Mouse (Mus musculus) heart, adult 9 months (tissue): Measurements from ENCODE around the gene Plekha1.

Experiments
- DNase-seq, 2 experiments: peaks; one replicate each; pipeline ENCODE4 v3.0.0; 2022; ENCODE audit warnings: low spot score in 2 of 2

Plekha1 gene

DNA sequence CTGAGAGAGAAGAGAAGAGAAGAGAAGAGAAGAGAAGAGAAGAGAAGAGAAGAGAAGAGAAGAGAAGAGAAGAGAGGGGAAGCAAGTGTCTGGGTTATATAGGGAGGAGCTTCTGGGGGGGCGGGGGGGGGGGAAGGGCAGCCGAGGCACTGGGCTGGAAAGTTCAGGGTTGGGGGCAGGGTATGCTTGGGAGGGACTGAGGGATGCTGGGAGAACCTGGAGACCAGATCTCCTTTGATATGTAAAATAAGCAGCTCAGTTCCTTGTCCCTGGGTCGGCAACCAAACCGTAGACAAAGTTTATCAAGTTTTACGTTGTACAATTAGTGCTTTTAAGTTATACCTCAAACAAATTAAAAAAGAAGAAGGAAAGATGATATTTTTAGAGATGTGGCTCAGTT, 5.6 kb upstream of the Plekha1 start:
- no peak for DNase-seq

GRCm38 (mm10) chr7:130860721-130861142, 4.8 kb upstream of the Plekha1 start:
- peak in 1 of 2 experiments; percentile 24 for DNase-seq

DNA sequence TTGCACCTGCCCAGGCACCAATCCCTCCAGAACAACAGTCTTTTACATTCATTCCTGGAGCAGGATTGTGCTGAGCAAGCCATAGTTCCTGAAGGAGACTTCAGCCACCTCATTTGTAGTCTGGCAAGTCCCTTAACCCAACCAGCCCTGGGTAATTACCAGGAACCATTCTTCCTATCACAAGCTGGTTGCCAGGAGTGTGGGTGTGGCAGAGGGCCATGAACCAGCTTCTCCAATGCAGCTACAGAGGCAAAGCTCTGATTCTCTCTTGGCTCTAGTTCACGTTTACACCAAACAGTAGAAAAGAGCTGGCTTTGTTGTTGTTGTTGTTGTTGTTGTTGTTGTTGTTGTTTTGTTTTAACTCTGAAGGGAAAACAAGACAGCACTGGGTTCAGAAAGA, 3.1 kb upstream of the Plekha1 start:
- no peak for DNase-seq

DNA sequence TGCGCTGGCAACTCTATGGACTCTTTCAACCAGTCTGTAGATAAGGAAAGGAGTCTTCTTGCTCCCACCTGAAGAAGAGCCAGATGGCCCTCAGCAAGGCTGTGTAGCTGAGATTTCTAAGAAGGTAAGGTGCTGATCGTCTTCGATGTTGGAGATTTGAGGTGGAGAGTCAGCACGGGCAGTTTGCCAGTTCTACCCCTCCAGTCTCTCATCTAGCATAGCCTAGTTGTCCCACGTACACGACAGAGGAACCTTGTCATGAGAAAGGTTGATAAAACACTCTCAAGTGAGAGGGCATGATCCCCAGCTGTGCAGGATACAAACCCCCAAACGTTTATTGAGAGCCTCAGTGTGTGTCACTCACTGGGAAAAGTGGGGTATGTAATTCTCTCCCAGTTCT, 845 bp upstream of the Plekha1 start:
- no peak for DNase-seq

- no peak for DNase-seq
Measured at GRCm38 (mm10) chr7:130866640-130867039, 1.1 kb downstream of the Plekha1 start.

GRCm38 (mm10) chr7:130867256-130867655, 1.7 kb downstream of the Plekha1 start:
- DNase-seq: no peak

GRCm38 (mm10) chr7:130884161-130884560, 18.6 kb downstream of the Plekha1 start:
- no peak for DNase-seq

GRCm38 (mm10) chr7:130886246-130886645, 20.7 kb downstream of the Plekha1 start:
- DNase-seq: no peak

GRCm38 (mm10) chr7:130887946-130888345, 22.4 kb downstream of the Plekha1 start:
- DNase-seq: no peak

DNA sequence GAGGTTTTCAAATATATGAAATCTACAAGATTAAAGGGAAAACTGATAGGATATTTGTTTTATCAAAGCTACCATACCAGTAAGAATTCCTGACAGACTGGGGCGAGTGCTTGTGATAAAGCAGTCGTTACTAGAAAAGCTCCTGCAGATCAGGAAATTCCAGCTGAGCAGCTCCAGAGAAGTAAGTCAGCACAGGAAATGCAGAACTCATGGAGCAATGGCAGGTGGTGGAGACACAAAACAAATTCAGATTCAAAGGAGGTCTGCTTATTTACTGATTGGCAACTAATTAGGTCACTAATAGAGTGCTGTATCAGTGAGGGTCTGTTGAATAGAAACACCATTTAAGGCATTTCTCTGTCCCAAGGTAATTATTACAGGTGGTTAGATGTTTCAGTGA, 25.3 kb downstream of the Plekha1 start:
- no peak for DNase-seq

DNA sequence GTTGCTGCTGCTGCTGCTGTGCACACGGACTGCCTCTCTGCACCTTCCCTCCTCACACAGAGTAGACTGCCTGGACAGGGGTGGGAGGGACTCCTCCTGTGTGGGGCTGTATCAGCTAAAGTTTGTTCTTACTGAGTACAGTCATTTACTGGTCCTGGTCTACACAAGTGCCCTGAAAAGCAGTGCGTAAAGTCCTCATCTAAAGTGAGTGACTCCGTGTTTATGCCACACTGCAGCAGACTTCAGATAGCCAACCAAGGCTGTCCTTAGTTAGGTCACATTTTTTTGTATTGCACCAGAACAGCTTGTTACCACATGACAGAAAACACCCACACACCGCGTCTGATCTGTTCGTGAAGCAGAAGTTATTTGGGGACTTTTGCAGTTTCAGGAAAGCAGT, 27.4 kb downstream of the Plekha1 start:
- peak; percentile 50 to 54 for DNase-seq

DNA sequence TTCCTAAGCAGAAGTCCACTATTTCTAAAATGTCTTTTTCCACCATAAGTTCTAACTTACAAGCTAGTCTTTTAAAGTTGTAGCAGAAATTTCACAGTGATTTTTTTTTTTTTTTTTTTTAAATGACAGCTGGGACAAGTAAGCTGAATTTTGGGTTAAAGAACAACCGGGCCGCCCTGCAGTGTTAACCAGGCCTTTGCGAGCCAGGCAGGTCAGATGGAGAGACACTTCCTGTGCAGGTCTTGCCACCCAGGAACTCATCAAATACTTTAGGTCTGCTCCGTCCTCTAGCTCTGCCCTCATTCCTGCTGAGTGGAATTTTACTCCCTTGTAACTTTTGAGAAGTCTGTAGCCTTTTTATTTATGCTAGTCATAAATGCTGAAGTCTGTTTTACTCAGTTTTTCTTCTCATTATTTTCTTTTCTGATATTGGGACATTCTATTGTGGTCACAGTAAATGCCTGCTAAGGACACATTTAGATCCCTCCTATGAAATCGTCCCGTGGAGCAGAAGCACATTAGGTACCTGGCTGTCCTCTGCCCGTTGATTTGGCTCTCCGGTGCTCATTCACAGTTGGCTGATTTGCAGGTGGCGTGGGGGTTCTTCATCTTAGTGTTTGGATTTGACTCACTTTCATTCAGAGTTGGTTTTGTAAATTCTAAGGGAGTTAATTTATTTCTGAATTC, 29.5 kb downstream of the Plekha1 start:
- no peak for DNase-seq

DNA sequence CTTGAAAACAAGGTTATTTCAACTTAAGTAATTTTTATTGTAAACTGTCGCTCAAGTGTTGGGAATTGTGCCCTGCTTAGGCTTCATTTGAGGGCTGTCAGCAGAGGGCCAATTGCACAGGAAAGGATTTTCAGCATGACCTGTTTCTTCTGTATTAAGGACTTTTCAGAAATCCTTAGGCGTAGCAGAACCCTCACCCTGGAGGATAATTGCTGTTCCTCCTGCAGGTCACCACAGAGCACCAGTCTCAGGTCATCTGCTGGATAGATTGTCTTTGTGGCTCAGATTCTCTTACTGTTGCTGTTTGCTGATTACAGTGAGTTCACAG, 30.0 kb downstream of the Plekha1 start:
- DNase-seq: no peak

GRCm38 (mm10) chr7:130896064-130896463, 30.5 kb downstream of the Plekha1 start:
- no peak for DNase-seq

GRCm38 (mm10) chr7:130897201-130897600, 31.6 kb downstream of the Plekha1 start:
- DNase-seq: no peak

DNA sequence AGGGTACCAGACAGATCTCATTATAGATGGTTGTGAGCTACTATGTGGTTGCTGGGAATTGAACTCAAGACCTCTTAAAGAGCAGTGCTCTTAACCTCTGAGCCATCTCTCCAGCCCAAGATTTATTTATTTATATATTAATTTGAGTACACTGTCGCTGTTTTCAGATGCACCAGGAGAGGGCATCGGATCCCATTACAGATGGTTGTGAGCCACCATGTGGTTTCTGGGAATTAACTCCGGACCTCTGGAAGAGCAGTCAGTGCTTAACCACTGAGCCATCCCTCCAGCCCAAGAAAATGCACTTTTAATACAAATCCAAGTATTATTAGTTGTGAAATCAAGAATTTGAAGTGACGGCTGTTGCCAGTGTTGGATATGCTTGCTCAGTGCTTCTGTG, 32.8 kb downstream of the Plekha1 start:
- no peak for DNase-seq

GRCm38 (mm10) chr7:130900233-130900848, 34.8 kb downstream of the Plekha1 start:
- no peak for DNase-seq

DNA sequence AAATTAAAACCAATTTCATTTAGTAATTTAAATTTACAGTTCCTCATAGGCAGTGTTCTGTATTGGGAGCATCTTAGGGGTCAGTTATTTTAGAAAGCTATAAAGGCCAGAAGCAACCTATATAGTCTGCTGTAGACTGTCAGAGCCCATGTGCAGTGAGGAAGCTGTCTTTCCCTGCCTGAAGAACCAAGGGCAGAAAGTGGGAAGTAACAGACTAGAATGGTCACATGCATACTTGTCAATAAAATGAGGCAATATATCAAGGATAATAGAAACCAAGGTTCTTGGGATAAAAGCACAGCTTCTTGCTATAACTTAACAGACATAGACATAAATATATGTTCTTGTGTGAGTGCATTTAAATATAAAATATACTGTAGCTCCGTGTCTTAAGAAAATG, 37.4 kb downstream of the Plekha1 start:
- DNase-seq: no peak

DNA sequence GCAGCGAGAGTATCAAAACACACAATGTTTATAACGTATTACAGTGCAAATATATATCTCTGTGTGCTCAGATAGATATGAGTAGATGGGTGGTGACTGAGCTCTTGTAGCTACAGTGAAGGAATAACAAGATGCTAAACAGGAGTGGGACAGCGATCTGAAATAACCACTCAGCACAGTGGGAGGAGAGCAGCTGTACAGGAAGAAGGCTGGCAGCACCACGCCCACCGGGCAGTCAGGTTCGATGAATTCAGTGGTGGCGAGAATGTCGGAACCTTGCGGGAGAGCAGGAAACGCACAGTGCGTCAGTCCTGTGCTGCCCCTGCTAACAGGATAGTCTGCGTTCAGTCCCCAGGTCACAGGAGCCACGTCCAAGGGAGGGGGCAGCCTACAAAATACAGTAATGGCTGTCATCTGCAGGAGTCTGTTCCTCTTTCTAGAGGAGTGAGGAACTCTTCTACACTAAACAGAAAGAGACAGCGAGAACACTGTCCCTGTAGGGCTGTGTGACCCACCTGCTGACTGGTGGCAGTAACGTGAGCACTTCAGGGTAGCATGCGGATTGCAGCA, 38.0 kb downstream of the Plekha1 start:
- DNase-seq: peak in 1 of 2 experiments; percentile 19

GRCm38 (mm10) chr7:130904571-130905365, 39.2 kb downstream of the Plekha1 start:
- DNase-seq: no peak

- no peak for DNase-seq
Measured at GRCm38 (mm10) chr7:130910841-130911240, 45.3 kb downstream of the Plekha1 start.

DNA sequence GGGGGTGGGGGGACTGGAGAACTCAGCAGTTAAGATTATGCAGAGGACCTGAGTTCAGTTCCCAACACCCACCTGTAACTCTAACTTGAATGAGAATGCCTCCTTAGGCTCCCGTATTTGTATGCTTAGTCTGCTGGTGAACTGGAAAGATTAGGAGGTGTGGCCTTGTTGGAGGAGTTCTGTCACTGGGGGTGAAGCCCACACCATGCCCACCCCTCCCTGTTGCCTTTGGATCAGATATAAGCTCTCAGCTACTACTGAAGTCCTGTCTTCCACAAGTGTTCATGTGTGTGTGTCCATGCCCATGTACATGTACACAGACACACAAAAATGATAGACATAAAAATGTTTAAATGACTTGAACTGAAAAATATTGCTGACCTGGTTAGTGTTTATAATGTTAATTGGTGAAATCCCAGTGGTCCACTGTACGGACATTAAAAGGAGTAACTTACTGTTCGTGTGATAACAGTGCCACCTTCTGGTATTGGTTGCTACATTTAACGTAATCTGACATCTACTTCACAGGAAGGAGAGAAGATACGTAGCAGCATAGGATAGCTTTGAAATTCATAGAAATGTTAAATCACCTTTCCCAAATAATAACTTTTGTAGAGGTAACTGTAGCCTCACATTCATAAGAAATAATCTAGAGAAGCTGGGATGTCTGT, 49.3 kb downstream of the Plekha1 start:
- DNase-seq: peak in 1 of 2 experiments; percentile 48
